Mouse (Mus musculus) testis, adult 2 months (tissue): ENCODE results near the gene 4930470P17Rik.

Experiments used
- CTCF ChIP-seq: fragments of 200-500 bp; IDR thresholded peaks from 2 replicates; pipeline ENCODE4 v1.5.1; 2012; ENCODE audit warnings: low read depth, mild to moderate bottlenecking, inconsistent platforms, low read length, moderate library complexity; ENCODE audit not compliant: control insufficient read depth, insufficient read depth, insufficient replicate concordance
- POLR2A ChIP-seq: fragments of 200-500 bp; IDR thresholded peaks from 2 replicates; pipeline ENCODE4 v1.6.1; 2012; ENCODE audit warnings: low read depth, mild to moderate bottlenecking, inconsistent platforms, low read length, moderate library complexity; ENCODE audit not compliant: control insufficient read depth

DNA sequence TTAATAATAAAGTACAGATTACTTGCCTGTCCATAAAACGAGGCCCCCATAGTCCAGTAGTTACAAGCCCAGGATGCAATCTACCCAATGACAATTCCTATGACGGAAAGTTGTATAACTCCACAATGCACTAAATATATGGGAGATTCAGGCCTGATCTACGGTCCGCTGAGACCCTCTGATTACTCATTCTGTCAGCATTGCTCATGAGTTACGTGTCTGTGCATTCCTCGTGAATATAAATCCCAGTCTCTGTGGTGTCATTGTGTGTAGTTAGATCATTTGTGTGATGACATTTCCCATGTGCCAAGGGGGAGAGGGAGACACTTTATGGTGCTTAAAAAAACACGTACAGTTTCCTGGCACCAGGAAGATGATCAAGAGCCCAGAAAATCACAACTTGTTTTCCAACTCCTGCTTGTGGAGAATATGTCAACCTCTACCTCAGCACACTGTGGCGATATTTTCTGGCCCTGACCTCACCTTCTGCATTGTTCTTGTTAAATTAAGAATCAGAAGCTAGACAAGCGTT, 13.4 kb downstream of the 4930470P17Rik start:
- TF ChIP-seq POLR2A (no peak), CTCF (no peak)
